Mouse (Mus musculus): ENCODE measurements around the gene Defb30. TPM values are rescaled to one million over a fixed set of nuclear protein-coding genes. Genes with fewer than 3 reads are reported as not detected.

Defb30 gene
- polyA plus RNA-seq, 1 experiment from 2014 or later = not detected

GRCm38 (mm10) chr14:63020524-63021156, 29.1 kb downstream of the Defb30 start:
- Histone ChIP-seq H3K27me3 (ENCODE audit: control insufficient read depth, insufficient read depth, low read length) (no peaks in the 10 kb centered on the region), H3K9me3 (ENCODE audit: control insufficient read depth, low read length) (no peaks in the 10 kb centered on the region), H3K9ac (ENCODE audit: low read length) (no peak overlapping the region), H3K4me2 (ENCODE audit: low read depth) (no peak overlapping the region), H3K27ac (ENCODE audit: low read depth, low read length) (no peak overlapping the region), H3K36me3 (ENCODE audit: control insufficient read depth, insufficient read depth, low read length) (no peaks in the 10 kb centered on the region), H3K4me1 (ENCODE audit: control insufficient read depth, insufficient read depth, low read length) (no peaks in the 10 kb centered on the region), H3K4me3 (ENCODE audit: low read depth, low read length) (no peak overlapping the region)
- WGBS = 60% methylated on average over 6 of the region's 6 CpGs
- no peak for DNase-seq (ENCODE audit: low spot score)
- no peak for ATAC-seq (ENCODE audit: insufficient read depth, low FRiP score, low TSS enrichment)

GRCm38 (mm10) chr14:63014667-63015066, 35.1 kb downstream of the Defb30 start:
- no peak overlapping the region for H3K4me3 ChIP-seq (ENCODE audit: low read depth, low read length)
- no peaks in the 10 kb centered on the region for H3K27me3 ChIP-seq (ENCODE audit: control insufficient read depth, insufficient read depth, low read length)
- 89% methylated on average over 4 of the region's 4 CpGs for WGBS
- ATAC-seq (ENCODE audit: insufficient read depth, low FRiP score, low TSS enrichment) = no peak
- H3K4me1 ChIP-seq (ENCODE audit: control insufficient read depth, insufficient read depth, low read length) = no peaks in the 10 kb centered on the region
- no peak overlapping the region for H3K9ac ChIP-seq (ENCODE audit: low read length)
- H3K27ac ChIP-seq (ENCODE audit: low read depth, low read length) = no peak overlapping the region
- H3K4me2 ChIP-seq (ENCODE audit: low read depth) = no peak overlapping the region
- H3K36me3 ChIP-seq (ENCODE audit: control insufficient read depth, insufficient read depth, low read length) = no peaks in the 10 kb centered on the region
- no peaks in the 10 kb centered on the region for H3K9me3 ChIP-seq (ENCODE audit: control insufficient read depth, low read length)
- no peak for DNase-seq (ENCODE audit: low spot score)

DNA sequence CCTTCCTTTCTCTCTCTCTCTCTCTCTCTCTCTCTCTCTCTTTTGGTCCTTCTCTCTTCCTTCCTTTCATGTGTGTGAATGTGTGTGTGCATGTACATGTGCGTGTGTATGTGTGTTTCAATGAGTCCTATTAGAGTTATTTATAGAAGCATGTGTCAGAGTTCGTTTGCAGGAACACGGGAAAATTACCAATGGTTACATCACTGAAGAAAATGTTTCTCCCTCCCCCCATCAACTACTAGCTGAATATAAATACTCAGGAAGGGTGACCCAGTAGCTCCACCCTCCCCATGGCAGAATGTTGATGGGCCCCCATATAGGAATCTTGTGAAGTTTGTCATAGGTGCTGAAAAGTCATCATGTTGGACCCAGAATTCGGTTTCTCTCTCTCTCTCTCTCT, 36.7 kb downstream of the Defb30 start:
- no peak overlapping the region for H3K4me2 ChIP-seq (ENCODE audit: low read depth)
- WGBS = 81% methylated on average over 4 of the region's 4 CpGs
- no peaks in the 10 kb centered on the region for H3K4me1 ChIP-seq (ENCODE audit: control insufficient read depth, insufficient read depth, low read length)
- H3K27me3 ChIP-seq (ENCODE audit: control insufficient read depth, insufficient read depth, low read length) = no peaks in the 10 kb centered on the region
- H3K9ac ChIP-seq (ENCODE audit: low read length) = no peak overlapping the region
- no peaks in the 10 kb centered on the region for H3K36me3 ChIP-seq (ENCODE audit: control insufficient read depth, insufficient read depth, low read length)
- no peak for DNase-seq (ENCODE audit: low spot score)
- H3K9me3 ChIP-seq (ENCODE audit: control insufficient read depth, low read length) = no peaks in the 10 kb centered on the region
- no peak for ATAC-seq (ENCODE audit: insufficient read depth, low FRiP score, low TSS enrichment)
- no peak overlapping the region for H3K27ac ChIP-seq (ENCODE audit: low read depth, low read length)
- no peak overlapping the region for H3K4me3 ChIP-seq (ENCODE audit: low read depth, low read length)

DNA sequence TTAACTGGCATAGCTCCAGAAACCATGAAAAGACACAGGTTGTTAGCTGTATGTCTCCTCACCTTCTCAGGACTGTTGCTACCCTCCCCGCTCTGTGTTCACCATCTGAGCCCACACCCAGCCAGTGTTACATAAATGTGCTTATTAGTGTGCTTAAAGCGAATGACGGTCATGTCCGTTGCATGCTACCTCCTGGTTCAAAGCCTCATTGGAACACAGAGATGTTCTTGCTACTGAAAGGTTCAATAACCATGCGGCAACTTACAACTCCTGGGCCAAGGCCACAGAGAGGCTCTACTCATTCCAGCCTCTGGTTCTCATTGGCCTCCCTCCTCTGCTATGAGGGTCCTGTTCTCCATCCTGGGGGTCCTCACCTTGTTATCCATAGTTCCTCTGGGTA, 38.3 kb downstream of the Defb30 start, which contains the start of gene Defb43:
Gene Defb43, plus strand, starts transcription at position 301 of the 400 bp plus-strand sequence.
- Histone ChIP-seq H3K4me2 (ENCODE audit: low read depth) (no peak within 1 kb of the TSS), H3K9me3 (ENCODE audit: control insufficient read depth, low read length) (no peaks in the 10 kb centered on the region), H3K27me3 (ENCODE audit: control insufficient read depth, insufficient read depth, low read length) (no peaks in the 10 kb centered on the region), H3K27ac (ENCODE audit: low read depth, low read length) (no peak within 1 kb of the TSS), H3K4me1 (ENCODE audit: control insufficient read depth, insufficient read depth, low read length) (no peaks in the 10 kb centered on the region), H3K36me3 (ENCODE audit: control insufficient read depth, insufficient read depth, low read length) (no peaks in the 10 kb centered on the region), H3K9ac (ENCODE audit: low read length) (no peak within 1 kb of the TSS), H3K4me3 (ENCODE audit: low read depth, low read length) (no peak within 1 kb of the TSS)
- ATAC-seq (ENCODE audit: insufficient read depth, low FRiP score, low TSS enrichment) (no peak), DNase-seq (ENCODE audit: low spot score) (no peak)
- 96% methylated on average over 5 of the region's 5 CpGs for WGBS

- no peaks in the 10 kb centered on the region for H3K9me3 ChIP-seq (ENCODE audit: control insufficient read depth, low read length)
- no peaks in the 10 kb centered on the region for H3K27me3 ChIP-seq (ENCODE audit: control insufficient read depth, insufficient read depth, low read length)
- no peak overlapping the region for H3K9ac ChIP-seq (ENCODE audit: low read length)
- no peak overlapping the region for H3K4me3 ChIP-seq (ENCODE audit: low read depth, low read length)
- H3K4me2 ChIP-seq (ENCODE audit: low read depth) = no peak overlapping the region
- DNase-seq (ENCODE audit: low spot score) (no peak), ATAC-seq (ENCODE audit: insufficient read depth, low FRiP score, low TSS enrichment) (no peak)
- 89% methylated on average over 2 of the region's 2 CpGs for WGBS
- H3K36me3 ChIP-seq (ENCODE audit: control insufficient read depth, insufficient read depth, low read length) = no peaks in the 10 kb centered on the region
- H3K4me1 ChIP-seq (ENCODE audit: control insufficient read depth, insufficient read depth, low read length) = no peaks in the 10 kb centered on the region
- H3K27ac ChIP-seq (ENCODE audit: low read depth, low read length) = no peak overlapping the region
Observed at GRCm38 (mm10) chr14:63002588-63002987, 47.2 kb downstream of the Defb30 start.

DNA sequence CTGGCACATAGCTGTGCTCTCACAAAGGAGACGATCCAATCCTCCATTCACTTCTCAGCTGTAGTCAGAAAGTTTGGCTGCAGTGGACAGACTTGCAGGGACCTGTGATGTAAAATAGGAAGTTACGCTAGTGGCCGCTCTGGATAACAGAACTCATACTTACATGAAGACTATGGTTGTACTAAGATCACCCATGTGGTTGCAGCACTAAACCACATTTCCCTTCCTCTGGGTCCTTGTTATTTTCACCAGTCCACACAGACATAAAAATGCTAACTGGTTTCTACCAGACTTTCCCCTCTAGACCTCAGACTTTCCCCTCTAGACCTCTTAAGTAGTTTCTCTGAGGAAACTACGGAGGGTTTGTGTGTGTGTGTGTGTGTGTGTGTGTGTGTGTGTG, 50.8 kb downstream of the Defb30 start:
- Histone ChIP-seq H3K4me3 (ENCODE audit: low read depth, low read length) (no peak overlapping the region), H3K4me2 (ENCODE audit: low read depth) (no peak overlapping the region), H3K4me1 (ENCODE audit: control insufficient read depth, insufficient read depth, low read length) (no peaks in the 10 kb centered on the region), H3K36me3 (ENCODE audit: control insufficient read depth, insufficient read depth, low read length) (no peaks in the 10 kb centered on the region), H3K27ac (ENCODE audit: low read depth, low read length) (no peak overlapping the region), H3K9me3 (ENCODE audit: control insufficient read depth, low read length) (no peaks in the 10 kb centered on the region), H3K27me3 (ENCODE audit: control insufficient read depth, insufficient read depth, low read length) (no peaks in the 10 kb centered on the region), H3K9ac (ENCODE audit: low read length) (no peak overlapping the region)
- no peak for ATAC-seq (ENCODE audit: insufficient read depth, low FRiP score, low TSS enrichment)
- DNase-seq (ENCODE audit: low spot score) = no peak
- 88% methylated on average over 4 of the region's 4 CpGs for WGBS

GRCm38 (mm10) chr14:62997777-62998176, 52.0 kb downstream of the Defb30 start, which contains the start of gene Defb47:
TSS of gene Defb47 (plus strand) at chr14:62998077.
- 87% methylated on average over 8 of the region's 8 CpGs for WGBS

DNA sequence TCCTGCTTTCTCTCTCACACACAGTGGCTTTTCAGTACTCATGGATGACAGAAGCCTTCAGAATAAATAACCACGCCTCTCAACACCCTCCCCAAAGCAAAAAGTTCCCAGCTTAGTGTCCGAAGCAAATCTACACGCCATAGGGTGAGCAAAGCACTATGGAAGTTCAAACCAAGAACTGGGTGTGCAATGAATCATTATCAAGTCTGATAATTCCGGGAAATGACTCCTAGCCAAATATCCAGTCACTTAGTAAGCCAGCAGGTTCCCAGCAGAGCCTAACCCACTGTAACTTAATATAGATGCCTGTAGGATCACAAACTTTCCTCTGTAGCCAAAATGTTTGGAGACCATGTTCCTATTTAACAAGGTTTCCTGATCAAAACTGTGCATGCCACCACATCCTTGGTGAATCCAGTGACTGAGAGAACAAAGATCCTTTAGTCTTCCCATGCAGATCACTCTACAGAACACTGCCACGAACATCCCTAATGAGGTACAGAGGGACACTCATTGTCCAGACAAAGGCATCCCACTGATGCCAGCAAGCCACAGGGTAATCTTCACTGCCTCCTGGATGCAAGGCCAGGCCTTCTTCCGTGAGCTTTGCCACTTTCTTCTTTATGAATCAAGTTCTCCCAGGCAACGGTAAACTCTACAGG, 57.8 kb downstream of the Defb30 start:
- 78% methylated on average over 7 of the region's 7 CpGs for WGBS
- Histone ChIP-seq H3K9ac (ENCODE audit: low read length) (no peak overlapping the region), H3K27me3 (ENCODE audit: control insufficient read depth, insufficient read depth, low read length) (no peaks in the 10 kb centered on the region), H3K4me1 (ENCODE audit: control insufficient read depth, insufficient read depth, low read length) (no peaks in the 10 kb centered on the region), H3K4me3 (ENCODE audit: low read depth, low read length) (no peak overlapping the region), H3K4me2 (ENCODE audit: low read depth) (no peak overlapping the region), H3K36me3 (ENCODE audit: control insufficient read depth, insufficient read depth, low read length) (no peaks in the 10 kb centered on the region), H3K27ac (ENCODE audit: low read depth, low read length) (no peak overlapping the region), H3K9me3 (ENCODE audit: control insufficient read depth, low read length) (no peaks in the 10 kb centered on the region)
- ATAC-seq (ENCODE audit: insufficient read depth, low FRiP score, low TSS enrichment) = no peak
- no peak for DNase-seq (ENCODE audit: low spot score)

More at GRCm38 (mm10) chr14:62997777-62998176, 52.0 kb downstream of the Defb30 start, which contains the start of gene Defb47:
- Histone ChIP-seq H3K4me1 (ENCODE audit: control insufficient read depth, insufficient read depth, low read length) (no peaks in the 10 kb centered on the region), H3K27ac (ENCODE audit: low read depth, low read length) (no peak within 1 kb of the TSS), H3K27me3 (ENCODE audit: control insufficient read depth, insufficient read depth, low read length) (no peaks in the 10 kb centered on the region), H3K9me3 (ENCODE audit: control insufficient read depth, low read length) (no peaks in the 10 kb centered on the region), H3K4me3 (ENCODE audit: low read depth, low read length) (no peak within 1 kb of the TSS), H3K9ac (ENCODE audit: low read length) (no peak within 1 kb of the TSS), H3K4me2 (ENCODE audit: low read depth) (no peak within 1 kb of the TSS), H3K36me3 (ENCODE audit: control insufficient read depth, insufficient read depth, low read length) (no peaks in the 10 kb centered on the region)
- ATAC-seq (ENCODE audit: insufficient read depth, low FRiP score, low TSS enrichment) (no peak), DNase-seq (ENCODE audit: low spot score) (no peak)

DNA sequence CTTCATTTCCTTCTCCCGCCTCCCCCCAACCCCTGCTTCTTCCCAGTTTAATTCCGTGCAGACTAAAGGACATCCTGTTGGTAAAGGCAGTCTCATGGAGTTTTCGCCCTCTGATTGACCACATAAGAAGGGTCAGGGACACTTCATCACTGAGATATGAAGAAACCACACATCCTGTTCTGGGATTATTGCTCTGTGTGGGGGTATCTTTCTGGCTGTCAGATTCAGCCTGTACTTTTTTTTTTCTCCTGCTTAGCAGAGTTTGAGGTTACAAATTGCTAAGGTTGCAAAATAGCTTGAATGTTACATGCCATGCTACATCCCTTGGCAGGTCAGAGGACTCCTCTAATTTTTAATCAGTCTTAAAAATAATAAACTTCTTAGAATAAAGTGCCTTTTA, 58.5 kb downstream of the Defb30 start:
- H3K27me3 ChIP-seq (ENCODE audit: control insufficient read depth, insufficient read depth, low read length) = no peaks in the 10 kb centered on the region
- H3K4me1 ChIP-seq (ENCODE audit: control insufficient read depth, insufficient read depth, low read length) = no peaks in the 10 kb centered on the region
- no peak overlapping the region for H3K27ac ChIP-seq (ENCODE audit: low read depth, low read length)
- 85% methylated on average over 3 of the region's 3 CpGs for WGBS
- no peak overlapping the region for H3K4me3 ChIP-seq (ENCODE audit: low read depth, low read length)
- DNase-seq (ENCODE audit: low spot score) (no peak), ATAC-seq (ENCODE audit: insufficient read depth, low FRiP score, low TSS enrichment) (no peak)
- no peaks in the 10 kb centered on the region for H3K9me3 ChIP-seq (ENCODE audit: control insufficient read depth, low read length)
- no peak overlapping the region for H3K9ac ChIP-seq (ENCODE audit: low read length)
- H3K4me2 ChIP-seq (ENCODE audit: low read depth) = no peak overlapping the region
- no peaks in the 10 kb centered on the region for H3K36me3 ChIP-seq (ENCODE audit: control insufficient read depth, insufficient read depth, low read length)
